Mouse (Mus musculus) limb, embryonic 10.5 days (tissue): Measurements from ENCODE around the gene Tpm3. TPM values are rescaled to one million over a fixed set of nuclear protein-coding genes. Genes with fewer than 3 reads are reported as not detected.
A peak's percentile ranks its signal among the peaks of the same experiment; 100 is the strongest.

Source experiments
- DNase-seq: peaks from one replicate; pipeline ENCODE4 v3.0.0-alpha.2; 2017; ENCODE audit warnings: low spot score
- H3K27ac ChIP-seq: fragments of 300-500 bp; sonication (generic); 2 replicates; pipeline ENCODE4 v1.5.1; 2016; ENCODE audit warnings: mild to moderate bottlenecking
- H3K27me3 ChIP-seq: fragments of 300-500 bp; sonication (generic); 2 replicates; pipeline ENCODE4 v1.6.1; 2016; ENCODE audit warnings: low read depth, mild to moderate bottlenecking; ENCODE audit not compliant: poor library complexity, severe bottlenecking
- H3K36me3 ChIP-seq: fragments of 300-500 bp; sonication (generic); 2 replicates; pipeline ENCODE4 v1.6.1; 2016; ENCODE audit warnings: mild to moderate bottlenecking, moderate library complexity
- H3K4me1 ChIP-seq: fragments of 300-500 bp; sonication (generic); 2 replicates; pipeline ENCODE4 v1.6.1; 2016
- H3K4me3 ChIP-seq: fragments of 300-500 bp; sonication (generic); 2 replicates; pipeline ENCODE4 v1.5.1; 2016; ENCODE audit warnings: mild to moderate bottlenecking, moderate library complexity
- H3K9me3 ChIP-seq: fragments of 300-500 bp; sonication (generic); replicated peaks from 2 replicates; pipeline ENCODE4 v1.6.1; 2016; ENCODE audit warnings: mild to moderate bottlenecking
- WGBS: fragments of 180-500 bp; shearing (Covaris S2); methylation state at CpG from one replicate; pipeline ENCODE4 v1.1.7; 2016; 5-methylcytosine and 5-hydroxymethylcytosine counted together
- microRNA counts: library from miRNA; unstranded; fragments of <30 nt; microRNA quantifications from one replicate; lab custom pipeline; 2017
- microRNA-seq: library from miRNA; unstranded; fragments of <30 nt; microRNA quantifications from one replicate; pipeline ENCODE4, GENCODE M21; 2017
- polyA plus RNA-seq: library from polyadenylated mRNA; unstranded; fragments of >200 nt; fragmentation: Nextera tagmentation; extraction: Ambion mirVana; gene quantifications from 2 replicates; pipeline ENCODE4 v1.2.1, GENCODE M21; 2016

Tpm3 gene
- polyA plus RNA-seq, 1 experiment from 2014 or later: 634 TPM

- H3K27me3 ChIP-seq: no peaks in the 10 kb centered on the region
- DNase-seq: no peak
- H3K36me3 ChIP-seq: no peaks in the 10 kb centered on the region
- no peaks in the 10 kb centered on the region for H3K4me1 ChIP-seq
- H3K4me3 ChIP-seq: no peak overlapping the region
- no peak overlapping the region for H3K27ac ChIP-seq
- 93% methylated on average over 6 of the region's 6 CpGs for WGBS
- H3K9me3 ChIP-seq: no peaks in the 10 kb centered on the region
These were observed 55.4 kb downstream of the Tpm3 start for GRCm38 (mm10) chr3:90127881-90128280.

- 81% methylated on average over 3 of the region's 3 CpGs for WGBS
- no peaks in the 10 kb centered on the region for H3K27me3 ChIP-seq
These were observed 60.3 kb downstream of the Tpm3 start for GRCm38 (mm10) chr3:90132745-90133144.

GRCm38 (mm10) chr3:90133331-90133730, 60.9 kb downstream of the Tpm3 start:
- no peaks in the 10 kb centered on the region for H3K27me3 ChIP-seq
- no peak for DNase-seq
- H3K4me1 ChIP-seq: peaks cover 13% of the 10 kb centered on the region
- no peak overlapping the region for H3K27ac ChIP-seq
- H3K36me3 ChIP-seq: no peaks in the 10 kb centered on the region
- no peak overlapping the region for H3K4me3 ChIP-seq
- no peaks in the 10 kb centered on the region for H3K9me3 ChIP-seq
- 94% methylated on average over 1 of the region's 1 CpGs for WGBS

More at GRCm38 (mm10) chr3:90132745-90133144, 60.3 kb downstream of the Tpm3 start:
- Histone ChIP-seq H3K27ac (no peak overlapping the region), H3K4me1 (peaks cover 13% of the 10 kb centered on the region), H3K36me3 (no peaks in the 10 kb centered on the region), H3K9me3 (no peaks in the 10 kb centered on the region), H3K4me3 (no peak overlapping the region)
- DNase-seq: no peak

DNA sequence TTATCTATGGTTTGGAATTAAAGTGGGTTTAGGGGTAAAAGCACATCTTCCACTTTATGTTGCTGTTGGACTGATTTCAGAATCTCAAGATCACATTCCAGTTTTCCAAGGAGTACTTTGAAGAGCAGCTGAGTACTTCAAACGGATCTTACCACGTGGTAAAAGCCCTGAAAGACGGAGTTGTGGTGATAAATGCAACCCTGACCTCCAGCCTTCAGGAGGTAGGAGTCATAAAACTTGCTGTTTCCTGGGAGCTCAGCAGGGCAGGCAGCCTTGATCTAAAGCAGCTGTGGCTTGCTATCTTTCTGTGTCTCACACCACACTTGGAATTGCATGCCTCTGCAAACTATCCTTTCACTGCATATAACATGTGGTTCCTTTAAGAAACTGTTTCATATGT, 62.0 kb downstream of the Tpm3 start:
- DNase-seq: no peak
- no peaks in the 10 kb centered on the region for H3K9me3 ChIP-seq
- 10% methylated on average over 3 of the region's 3 CpGs for WGBS
- H3K4me3 ChIP-seq: no peak overlapping the region
- H3K27me3 ChIP-seq: no peaks in the 10 kb centered on the region
- peaks cover 13% of the 10 kb centered on the region for H3K4me1 ChIP-seq
- no peak overlapping the region for H3K27ac ChIP-seq
- no peaks in the 10 kb centered on the region for H3K36me3 ChIP-seq

- WGBS: 78% methylated on average over 5 of the region's 5 CpGs
These were observed 62.5 kb downstream of the Tpm3 start for GRCm38 (mm10) chr3:90134993-90135392.

DNA sequence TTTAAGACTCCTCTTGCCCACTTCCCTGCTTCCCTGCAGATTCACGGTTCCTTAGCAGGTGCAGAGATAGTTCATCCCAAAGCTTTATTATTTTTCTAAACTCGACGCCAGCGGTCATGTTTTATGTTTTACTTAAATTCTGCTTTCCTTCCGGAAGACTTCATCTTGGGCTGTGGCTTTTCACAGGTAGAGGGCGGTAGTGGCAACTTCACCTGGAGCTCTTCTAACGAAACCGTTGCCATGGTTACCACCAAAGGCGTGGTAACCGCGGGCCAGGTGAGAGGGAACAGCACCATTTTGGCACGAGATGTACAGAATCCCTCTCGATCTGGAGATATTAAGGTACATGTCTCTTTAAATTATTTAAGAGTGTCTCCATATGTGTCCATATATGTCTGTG, 64.2 kb downstream of the Tpm3 start:
- WGBS: 39% methylated on average over 13 of the region's 13 CpGs
- DNase-seq: no peak
- H3K27me3 ChIP-seq: no peaks in the 10 kb centered on the region

More at GRCm38 (mm10) chr3:90134993-90135392, 62.5 kb downstream of the Tpm3 start:
- H3K27me3 ChIP-seq: no peaks in the 10 kb centered on the region
- peaks cover 13% of the 10 kb centered on the region for H3K4me1 ChIP-seq
- H3K36me3 ChIP-seq: no peaks in the 10 kb centered on the region
- H3K4me3 ChIP-seq: no peak overlapping the region
- H3K27ac ChIP-seq: no peak overlapping the region
- H3K9me3 ChIP-seq: no peaks in the 10 kb centered on the region
- DNase-seq: no peak

GRCm38 (mm10) chr3:90137606-90138005, 65.2 kb downstream of the Tpm3 start:
- no peak overlapping the region for H3K4me3 ChIP-seq
- no peaks in the 10 kb centered on the region for H3K9me3 ChIP-seq
- no peaks in the 10 kb centered on the region for H3K36me3 ChIP-seq
- H3K4me1 ChIP-seq: peaks cover 13% of the 10 kb centered on the region
- H3K27me3 ChIP-seq: no peaks in the 10 kb centered on the region
- no peak for DNase-seq
- no CpG with 5 or more reads among the region's 1 CpGs for WGBS
- no peak overlapping the region for H3K27ac ChIP-seq

More for the DNA sequence above, 64.2 kb downstream of the Tpm3 start:
- no peak overlapping the region for H3K27ac ChIP-seq
- H3K36me3 ChIP-seq: no peaks in the 10 kb centered on the region
- H3K4me1 ChIP-seq: peaks cover 13% of the 10 kb centered on the region
- H3K9me3 ChIP-seq: no peaks in the 10 kb centered on the region
- H3K4me3 ChIP-seq: no peak overlapping the region

- WGBS: 93% methylated on average over 3 of the region's 3 CpGs
- H3K4me1 ChIP-seq: peaks cover 5% of the 10 kb centered on the region; the same call in 1 of the 2 replicates
- no peak for DNase-seq
- H3K27ac ChIP-seq: no peak overlapping the region
- H3K27me3 ChIP-seq: no peaks in the 10 kb centered on the region
- H3K9me3 ChIP-seq: no peaks in the 10 kb centered on the region
- H3K36me3 ChIP-seq: no peaks in the 10 kb centered on the region
- H3K4me3 ChIP-seq: no peak overlapping the region
These were observed 67.5 kb downstream of the Tpm3 start for GRCm38 (mm10) chr3:90139962-90140361.

DNA sequence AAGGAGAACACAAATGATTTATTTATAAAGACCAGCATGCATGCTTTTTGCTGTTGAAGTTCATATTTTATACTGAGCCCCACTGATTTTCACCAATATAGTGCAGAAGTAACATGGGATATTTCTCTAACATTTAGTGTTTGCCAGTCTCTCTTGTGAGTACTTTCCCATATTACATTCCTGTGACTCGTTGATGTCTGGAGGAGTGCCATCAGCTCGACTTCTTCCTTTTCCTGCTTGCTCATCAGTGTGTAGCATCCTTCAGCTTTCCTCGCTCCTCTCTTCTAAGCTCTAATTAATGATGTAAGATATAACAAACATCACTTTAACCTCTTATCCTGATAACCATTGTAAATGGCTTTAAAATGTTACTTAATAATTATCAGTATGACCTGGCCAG, 73.0 kb downstream of the Tpm3 start:
- no peaks in the 10 kb centered on the region for H3K9me3 ChIP-seq
- no peaks in the 10 kb centered on the region for H3K4me1 ChIP-seq
- H3K4me3 ChIP-seq: no peak overlapping the region
- no peaks in the 10 kb centered on the region for H3K36me3 ChIP-seq
- 92% methylated on average over 3 of the region's 3 CpGs for WGBS
- H3K27me3 ChIP-seq: no peaks in the 10 kb centered on the region
- no peak overlapping the region for H3K27ac ChIP-seq
- no peak for DNase-seq

DNA sequence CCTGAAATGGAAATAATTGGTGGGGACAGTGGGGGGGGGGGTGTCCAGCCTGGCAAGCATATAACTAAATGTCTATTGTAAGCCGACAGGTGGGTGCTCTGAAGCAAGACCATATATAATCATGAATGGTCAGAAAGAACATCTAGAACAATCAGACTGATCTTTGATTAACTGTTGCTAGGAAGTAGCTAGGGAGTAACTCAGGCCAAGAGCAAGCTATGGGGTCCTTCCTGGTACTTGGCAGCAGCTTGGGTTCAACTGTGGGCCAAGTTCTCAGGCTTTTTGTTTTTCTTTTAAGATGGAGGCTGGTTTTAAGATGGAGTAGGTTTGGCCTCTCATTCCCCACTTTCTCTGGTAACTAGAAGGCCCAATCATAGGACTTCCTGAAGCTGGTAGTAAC, 74.2 kb downstream of the Tpm3 start:
- no peaks in the 10 kb centered on the region for H3K27me3 ChIP-seq

More for the DNA sequence above, 74.2 kb downstream of the Tpm3 start:
- Histone ChIP-seq H3K4me1 (no peaks in the 10 kb centered on the region), H3K9me3 (no peaks in the 10 kb centered on the region), H3K4me3 (no peak overlapping the region), H3K36me3 (no peaks in the 10 kb centered on the region), H3K27ac (no peak overlapping the region)
- DNase-seq: no peak
- WGBS: 100% methylated on average over 1 of the region's 1 CpGs

MicroRNA genes within 50 kb of the gene (microRNA counts, 519-probe panel; counts per million panel counts)
- microRNA mmu-miR-190b (lab: Ali Mortazavi, UCI): 684 counts per million, percentile 72 among the panel's probes with 10 or more counts

Small RNAs within 50 kb of the gene (microRNA-seq; reads per million reads assigned to microRNA genes)
- gene Mir190b: 16.1 reads per million, percentile 26 among the genes with 10 or more reads in this experiment

Other genes starting within 250 kb of the Tpm3 start
- gene She, start 241.3 kb upstream of the Tpm3 start, polyA plus RNA-seq: 2.8 and 3.1 TPM in 2 replicates
- gene Il6ra, start 159.5 kb upstream of the Tpm3 start, polyA plus RNA-seq: 0.25 and 0.38 TPM in 2 replicates
- 16.0 and 18.3 TPM in 2 replicates for gene Atp8b2, start 109.1 kb upstream of the Tpm3 start, polyA plus RNA-seq
- 308 and 315 TPM in 2 replicates for gene Hax1, start 73.9 kb upstream of the Tpm3 start, polyA plus RNA-seq
- gene 4933434E20Rik, start 21.0 kb upstream of the Tpm3 start, polyA plus RNA-seq: 171 and 183 TPM in 2 replicates
- 234 and 244 TPM in 2 replicates for gene Ubap2l, start 20.0 kb upstream of the Tpm3 start, polyA plus RNA-seq
- gene Nup210l, start 31.5 kb downstream of the Tpm3 start, polyA plus RNA-seq: 0.63 and 0.65 TPM in 2 replicates
- gene Rps27, start 141.0 kb downstream of the Tpm3 start, polyA plus RNA-seq: 1,143 and 1,168 TPM in 2 replicates
- 23.8 and 25.6 TPM in 2 replicates for gene Rab13, start 141.0 kb downstream of the Tpm3 start, polyA plus RNA-seq
- gene Jtb, start 158.9 kb downstream of the Tpm3 start, polyA plus RNA-seq: 71.4 and 73.5 TPM in 2 replicates
- 4.0 and 8.9 TPM in 2 replicates for gene Creb3l4, start 170.9 kb downstream of the Tpm3 start, polyA plus RNA-seq
- gene Slc39a1, start 175.5 kb downstream of the Tpm3 start, polyA plus RNA-seq: 55.6 and 60.1 TPM in 2 replicates
- 26.5 and 31.6 TPM in 2 replicates for gene Crtc2, start 181.5 kb downstream of the Tpm3 start, polyA plus RNA-seq
- gene Dennd4b, start 192.5 kb downstream of the Tpm3 start, polyA plus RNA-seq: 3.4 and 5.1 TPM in 2 replicates
- gene Gatad2b, start 220.5 kb downstream of the Tpm3 start, polyA plus RNA-seq: 14.3 and 15.6 TPM in 2 replicates